Mouse (Mus musculus): ENCODE measurements at regions not wholly inside any gene's neighbourhood (a gene's known extent, or its start where the extent isn't known, plus 50 kb on each side); places are given as distances from the start of the nearest gene placed in this dataset.
A peak's percentile ranks its signal among the peaks of the same experiment; 100 is the strongest.

GRCm38 (mm10) chr16:78247189-78247588 lies 54.1 kb upstream of the Cxadr start:
- H3K27me3 ChIP-seq (ENCODE audit: poor library complexity, severe bottlenecking): no peaks in the 10 kb centered on the region
- DNase-seq (ENCODE audit: extremely low spot score, low spot score): no peak
- 79% methylated on average over 3 of the region's 3 CpGs for WGBS
- no peak overlapping the region for H3K27ac ChIP-seq
- peaks cover 4% of the 10 kb centered on the region; the same call in 1 of the 2 replicates for H3K4me1 ChIP-seq
- H3K9me3 ChIP-seq: no peaks in the 10 kb centered on the region
- no peak overlapping the region for H3K4me3 ChIP-seq
- H3K36me3 ChIP-seq (replicated peaks): no peaks in the 10 kb centered on the region

DNA sequence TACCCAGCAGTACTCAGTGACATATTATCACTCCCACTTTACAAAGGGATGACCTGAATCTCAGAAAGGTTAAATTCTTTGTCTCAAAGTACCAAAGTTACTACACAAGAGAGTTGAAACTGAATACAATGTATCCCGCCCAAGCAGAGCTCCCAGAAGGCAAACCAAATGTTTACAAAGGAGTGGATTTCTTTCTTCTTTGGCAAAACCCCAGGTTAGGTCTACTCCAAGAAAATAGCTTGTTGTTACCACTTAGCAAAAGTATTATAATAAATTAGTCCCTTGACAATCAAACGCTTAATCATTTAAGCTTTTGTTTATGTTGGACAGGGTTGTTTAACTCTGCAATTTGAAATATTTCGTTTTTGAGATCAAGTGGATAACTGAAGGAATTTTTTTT lies 58.6 kb upstream of the Cxadr start:
- Histone ChIP-seq H3K4me1 (peaks cover 13% of the 10 kb centered on the region), H3K27me3 (ENCODE audit: poor library complexity, severe bottlenecking) (peaks cover 10% of the 10 kb centered on the region; the same call in 1 of the 2 replicates), H3K36me3 (replicated peaks) (no peaks in the 10 kb centered on the region), H3K27ac (no peak overlapping the region), H3K9me3 (no peaks in the 10 kb centered on the region), H3K4me3 (no peak overlapping the region)
- no peak for DNase-seq (ENCODE audit: extremely low spot score, low spot score)
- 81% methylated on average over 3 of the region's 3 CpGs for whole genome bisulfite sequencing

GRCm38 (mm10) chr16:78240152-78240551 lies 61.1 kb upstream of the Cxadr start:
- H3K4me3 ChIP-seq: no peak overlapping the region
- no peaks in the 10 kb centered on the region for H3K36me3 ChIP-seq (replicated peaks)
- H3K9me3 ChIP-seq: no peaks in the 10 kb centered on the region
- H3K4me1 ChIP-seq: peaks cover 32% of the 10 kb centered on the region
- WGBS: 84% methylated on average over 4 of the region's 4 CpGs
- H3K27ac ChIP-seq: peak overlapping the region; percentile 72
- peaks cover 26% of the 10 kb centered on the region for H3K27me3 ChIP-seq (ENCODE audit: poor library complexity, severe bottlenecking)
- DNase-seq (ENCODE audit: extremely low spot score, low spot score): no peak

- peaks cover 35% of the 10 kb centered on the region for H3K4me1 ChIP-seq
- under 1% methylated on average over 18 of the region's 18 CpGs for WGBS
- H3K36me3 ChIP-seq (replicated peaks): no peaks in the 10 kb centered on the region
- peak overlapping the region; percentile 51 for H3K4me3 ChIP-seq
- H3K27me3 ChIP-seq (ENCODE audit: poor library complexity, severe bottlenecking): peaks cover 29% of the 10 kb centered on the region
- H3K9me3 ChIP-seq: no peaks in the 10 kb centered on the region
- peak; percentile 89 for DNase-seq (ENCODE audit: extremely low spot score, low spot score)
- H3K27ac ChIP-seq: peak overlapping the region; percentile 87
Observed at GRCm38 (mm10) chr16:78238052-78238701, 63.1 kb upstream of the Cxadr start.

DNA sequence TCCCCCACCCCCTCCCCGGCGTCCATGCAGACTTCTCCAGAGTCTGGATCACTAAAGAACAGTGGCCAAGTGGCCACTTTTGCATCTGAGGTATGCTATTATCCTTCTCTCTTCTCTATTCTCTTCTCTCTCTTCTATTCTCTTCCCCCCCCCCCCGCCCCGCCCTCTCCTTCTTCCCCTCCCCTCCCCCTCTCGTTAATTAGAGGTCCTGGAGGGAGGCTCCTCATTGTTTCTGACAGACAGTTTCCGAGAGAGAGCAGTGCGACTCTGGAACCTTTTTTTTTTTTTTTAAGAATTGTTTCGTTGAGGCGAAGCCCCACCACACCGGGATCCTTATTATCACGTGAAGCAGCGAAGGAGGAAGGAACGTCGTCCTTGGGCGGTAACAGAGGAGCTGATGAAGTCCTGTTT lies 63.6 kb upstream of the Cxadr start:
- 0% methylated on average over 14 of the region's 15 CpGs for WGBS
- peaks cover 35% of the 10 kb centered on the region for H3K4me1 ChIP-seq
- no peaks in the 10 kb centered on the region for H3K36me3 ChIP-seq (replicated peaks)
- no peaks in the 10 kb centered on the region for H3K9me3 ChIP-seq
- H3K4me3 ChIP-seq: peak overlapping the region; percentile 51
- DNase-seq (ENCODE audit: extremely low spot score, low spot score): peak; percentile 56
- peak overlapping the region; percentile 87 for H3K27ac ChIP-seq
- H3K27me3 ChIP-seq (ENCODE audit: poor library complexity, severe bottlenecking): peaks cover 29% of the 10 kb centered on the region

DNA sequence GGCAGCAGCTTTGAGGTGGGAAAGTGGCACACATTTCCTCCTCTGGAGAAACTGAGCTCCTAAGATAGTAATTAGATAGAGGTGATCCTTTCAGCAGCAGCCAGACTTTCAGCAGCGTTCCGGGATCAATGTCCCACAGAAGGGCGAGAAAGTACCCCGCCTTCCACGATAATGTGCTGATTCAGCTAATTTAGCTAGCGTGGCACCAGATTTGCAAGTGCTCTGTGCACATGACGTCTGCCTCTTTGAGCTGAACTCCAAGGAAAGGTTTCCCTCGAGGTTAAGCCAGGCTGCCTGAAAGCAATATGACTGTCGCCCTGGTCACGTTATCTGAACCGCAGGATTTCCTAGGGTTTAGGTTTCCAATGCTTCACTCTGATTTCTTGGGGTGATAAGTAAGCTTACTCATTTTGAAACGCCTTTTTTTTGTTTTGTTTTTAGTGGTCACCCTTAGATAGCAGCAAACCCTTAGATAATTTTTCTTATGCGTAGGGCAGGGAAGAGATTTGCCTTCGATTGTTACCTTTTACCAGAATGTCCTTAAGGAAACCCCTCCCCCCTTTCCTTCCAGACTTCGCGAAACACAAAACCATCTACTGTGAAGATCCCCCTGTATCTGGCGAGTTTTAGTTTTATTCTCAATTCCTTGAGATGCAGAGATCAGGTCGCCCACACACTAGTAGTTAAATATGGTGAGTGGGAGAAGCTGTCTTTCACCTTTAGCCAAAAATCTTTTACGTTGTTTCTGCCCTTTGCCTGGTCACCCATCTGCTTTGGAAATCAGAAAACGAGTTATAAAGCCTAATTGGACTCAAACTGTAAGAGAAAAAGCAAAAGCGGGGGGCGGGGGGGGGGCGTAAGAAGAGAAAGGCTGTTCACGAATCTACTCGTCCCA lies 64.3 kb upstream of the Cxadr start:
- 5% methylated on average over 25 of the region's 25 CpGs for WGBS
- H3K4me1 ChIP-seq: peaks cover 35% of the 10 kb centered on the region
- peaks cover 29% of the 10 kb centered on the region for H3K27me3 ChIP-seq (ENCODE audit: poor library complexity, severe bottlenecking)
- H3K36me3 ChIP-seq (replicated peaks): no peaks in the 10 kb centered on the region
- peak overlapping the region; percentile 87 for H3K27ac ChIP-seq
- H3K9me3 ChIP-seq: no peaks in the 10 kb centered on the region
- peak overlapping the region; percentile 51 for H3K4me3 ChIP-seq
- DNase-seq (ENCODE audit: extremely low spot score, low spot score): peak; percentile 32

DNA sequence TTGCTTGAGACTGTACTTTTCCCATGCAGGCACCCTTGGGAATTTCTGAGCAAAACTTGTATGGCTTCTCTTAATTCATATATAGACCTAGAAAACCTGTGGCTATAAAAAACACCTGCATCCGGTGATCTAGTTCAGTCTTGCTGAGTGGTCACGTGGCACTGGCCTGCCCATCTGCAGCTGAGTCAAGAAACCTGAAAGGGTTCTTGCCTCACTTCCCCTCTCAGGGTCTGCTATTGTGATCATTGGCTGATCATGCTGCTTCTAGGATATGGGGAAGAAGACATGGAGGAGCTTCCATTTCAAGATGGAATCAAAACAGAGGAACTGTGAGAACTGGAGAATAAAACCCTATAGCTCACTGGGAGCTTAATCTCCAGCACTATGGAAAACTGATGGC lies 69.1 kb upstream of the Cxadr start:
- no peak overlapping the region for H3K4me3 ChIP-seq
- peaks cover 6% of the 10 kb centered on the region for H3K9me3 ChIP-seq
- 86% methylated on average over 2 of the region's 2 CpGs for WGBS
- no peaks in the 10 kb centered on the region for H3K36me3 ChIP-seq (replicated peaks)
- H3K27me3 ChIP-seq (ENCODE audit: poor library complexity, severe bottlenecking): peaks cover 19% of the 10 kb centered on the region
- H3K4me1 ChIP-seq: peaks cover 18% of the 10 kb centered on the region
- no peak overlapping the region for H3K27ac ChIP-seq
- no peak for DNase-seq (ENCODE audit: extremely low spot score, low spot score)

GRCm38 (mm10) chr16:78229013-78229412 lies 72.3 kb upstream of the Cxadr start:
- H3K27ac ChIP-seq: no peak overlapping the region
- no peaks in the 10 kb centered on the region for H3K27me3 ChIP-seq (ENCODE audit: poor library complexity, severe bottlenecking)
- whole genome bisulfite sequencing: 93% methylated on average over 4 of the region's 4 CpGs
- peaks cover 6% of the 10 kb centered on the region for H3K9me3 ChIP-seq
- H3K4me1 ChIP-seq: no peaks in the 10 kb centered on the region
- H3K4me3 ChIP-seq: no peak overlapping the region
- DNase-seq (ENCODE audit: extremely low spot score, low spot score): no peak
- no peaks in the 10 kb centered on the region for H3K36me3 ChIP-seq (replicated peaks)

DNA sequence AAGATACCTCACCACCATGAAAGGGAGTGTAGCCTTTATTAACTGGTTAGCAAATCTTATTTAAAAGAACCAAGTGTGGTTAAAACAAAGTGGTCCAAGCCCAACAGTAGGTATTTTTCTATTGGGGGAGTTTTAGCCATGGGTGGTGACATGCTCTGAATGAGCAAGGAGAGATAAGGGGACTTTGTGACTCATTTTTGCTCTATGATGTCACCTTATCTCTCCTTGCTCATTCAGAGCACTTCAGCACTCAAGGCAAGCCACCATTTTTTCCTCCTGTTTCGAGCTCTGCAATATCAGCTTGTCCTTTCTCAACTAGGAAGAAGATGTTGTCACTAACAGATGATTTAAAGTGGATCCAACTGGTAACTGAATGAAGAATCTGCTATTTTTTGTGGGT lies 78.9 kb upstream of the Cxadr start:
- no peaks in the 10 kb centered on the region for H3K36me3 ChIP-seq (replicated peaks)
- no peak overlapping the region for H3K27ac ChIP-seq
- 73% methylated on average over 1 of the region's 1 CpGs for WGBS
- H3K27me3 ChIP-seq (ENCODE audit: poor library complexity, severe bottlenecking): no peaks in the 10 kb centered on the region
- H3K9me3 ChIP-seq: no peaks in the 10 kb centered on the region
- no peak for DNase-seq (ENCODE audit: extremely low spot score, low spot score)
- peaks cover 8% of the 10 kb centered on the region for H3K4me1 ChIP-seq
- H3K4me3 ChIP-seq: no peak overlapping the region

DNA sequence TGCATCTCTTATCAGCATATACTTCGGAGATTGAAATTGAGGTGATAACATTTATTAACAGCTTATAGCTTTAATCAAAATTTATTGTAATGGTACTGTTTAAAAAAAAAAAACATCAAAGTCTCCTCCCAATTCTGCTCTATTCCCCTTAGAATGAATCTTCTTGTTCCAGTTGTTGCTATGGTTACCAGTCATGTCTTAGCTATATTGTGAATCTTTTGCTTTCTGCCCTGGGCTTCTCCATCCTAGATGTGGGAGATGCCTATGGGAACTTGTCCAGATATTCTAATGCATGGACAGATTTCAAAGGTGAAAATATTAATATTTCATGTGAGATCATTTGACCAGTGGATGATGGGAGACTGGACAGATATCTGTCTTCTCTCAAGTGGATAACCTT lies 79.5 kb upstream of the Cxadr start:
- 95% methylated on average over 1 of the region's 1 CpGs for WGBS
- no peak for DNase-seq (ENCODE audit: extremely low spot score, low spot score)

GRCm38 (mm10) chr16:78217633-78218032 lies 83.7 kb upstream of the Cxadr start:
- no peaks in the 10 kb centered on the region for H3K36me3 ChIP-seq (replicated peaks)
- no peak overlapping the region for H3K4me3 ChIP-seq
- peaks cover 21% of the 10 kb centered on the region for H3K4me1 ChIP-seq
- no peak for DNase-seq (ENCODE audit: extremely low spot score, low spot score)
- 36% methylated on average over 6 of the region's 6 CpGs for WGBS
- no peaks in the 10 kb centered on the region for H3K27me3 ChIP-seq (ENCODE audit: poor library complexity, severe bottlenecking)
- peak overlapping the region; percentile 72 for H3K27ac ChIP-seq
- no peaks in the 10 kb centered on the region for H3K9me3 ChIP-seq

More for the DNA sequence above, 79.5 kb upstream of the Cxadr start:
- Histone ChIP-seq H3K36me3 (replicated peaks) (no peaks in the 10 kb centered on the region), H3K4me3 (no peak overlapping the region), H3K4me1 (peaks cover 14% of the 10 kb centered on the region), H3K9me3 (no peaks in the 10 kb centered on the region), H3K27me3 (ENCODE audit: poor library complexity, severe bottlenecking) (no peaks in the 10 kb centered on the region), H3K27ac (no peak overlapping the region)

DNA sequence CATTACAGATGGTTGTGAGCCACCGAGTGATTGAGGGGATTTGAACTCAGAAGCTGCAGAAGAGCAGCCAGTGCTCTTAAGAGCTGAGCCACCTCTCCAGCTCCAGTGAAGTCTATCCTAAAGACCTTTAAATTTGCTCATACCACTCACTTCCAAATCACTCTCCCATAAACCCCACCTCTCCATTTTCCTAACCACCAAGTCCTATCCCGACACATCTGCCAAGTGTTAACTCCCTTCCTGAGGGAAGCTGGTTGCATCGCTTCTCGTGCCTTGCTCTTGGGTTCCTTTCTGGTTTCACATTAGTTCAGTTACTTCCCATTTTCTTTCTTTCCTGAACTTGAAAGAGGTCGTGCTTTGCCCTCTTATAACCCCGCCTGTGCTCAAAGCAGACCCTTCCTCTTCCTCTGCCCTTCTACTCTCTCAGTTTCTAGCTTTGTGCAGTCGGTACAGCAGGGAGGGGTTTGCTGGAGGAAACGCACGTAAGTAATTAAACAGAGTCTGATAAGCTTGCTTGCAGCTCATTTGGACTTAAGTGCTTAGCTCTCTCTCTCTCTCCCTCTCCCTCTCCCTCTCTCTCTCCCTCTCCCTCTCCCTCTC lies 84.4 kb upstream of the Cxadr start:
- H3K27me3 ChIP-seq (ENCODE audit: poor library complexity, severe bottlenecking): no peaks in the 10 kb centered on the region
- H3K9me3 ChIP-seq: no peaks in the 10 kb centered on the region
- DNase-seq (ENCODE audit: extremely low spot score, low spot score): no peak
- no peak overlapping the region for H3K4me3 ChIP-seq
- H3K36me3 ChIP-seq (replicated peaks): no peaks in the 10 kb centered on the region
- peaks cover 21% of the 10 kb centered on the region for H3K4me1 ChIP-seq
- WGBS: 44% methylated on average over 9 of the region's 9 CpGs
- H3K27ac ChIP-seq: 0 out of 2 replicates have a peak overlapping the region, but pooled peaks have one; percentile 13

DNA sequence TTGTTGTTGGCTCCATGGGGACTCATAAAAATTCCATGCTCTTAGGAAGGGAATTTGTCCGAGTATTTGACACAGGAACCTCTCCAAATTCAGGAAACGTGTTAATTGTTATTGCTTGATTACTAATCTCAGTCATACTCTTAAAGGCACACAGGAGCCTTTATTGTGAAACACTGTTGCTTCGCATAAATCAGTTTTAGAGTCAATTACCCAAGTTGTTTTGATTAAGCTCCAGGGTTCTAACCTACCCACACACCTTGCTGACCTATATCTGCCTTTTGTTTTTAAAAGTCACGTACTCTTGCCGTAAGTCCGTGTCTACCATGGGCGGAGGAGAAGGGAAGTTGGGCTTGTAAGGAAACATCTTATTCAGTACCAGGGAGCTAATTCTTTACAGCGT lies 89.6 kb upstream of the Cxadr start:
- Histone ChIP-seq H3K36me3 (replicated peaks) (no peaks in the 10 kb centered on the region), H3K27ac (no peak overlapping the region), H3K4me3 (no peak overlapping the region), H3K4me1 (peaks cover 6% of the 10 kb centered on the region), H3K9me3 (no peaks in the 10 kb centered on the region), H3K27me3 (ENCODE audit: poor library complexity, severe bottlenecking) (no peaks in the 10 kb centered on the region)
- no peak for DNase-seq (ENCODE audit: extremely low spot score, low spot score)
- 87% methylated on average over 8 of the region's 8 CpGs for WGBS

All from forebrain, embryonic 10.5 days (tissue).